Mouse (Mus musculus) Patski (cell line): Measurements from ENCODE around the gene Fbxo24. TPM values are rescaled to one million over a fixed set of nuclear protein-coding genes. Genes with fewer than 3 reads are reported as not detected.
A peak's percentile ranks its signal among the peaks of the same experiment; 100 is the strongest.

ENCODE experiments used
- ATAC-seq: fragments of 100-300 bp; one replicate; pipeline ENCODE4 v1.8.0; 2021
- CTCF ChIA-PET: fragments of 350-600 bp; sonication (Branson Sonifier 250); formaldehyde crosslinking; loops from one replicate; lab custom pipeline; 2022; ENCODE audit warnings: inconsistent platforms; lab: Charles Lee
- POLR2A ChIA-PET: fragments of 350-600 bp; sonication (Branson Sonifier 250); formaldehyde crosslinking; loops from one replicate; lab custom pipeline; 2022; ENCODE audit warnings: antibody characterized with exemption, inconsistent platforms; lab: Charles Lee
- DNase-seq: peaks from one replicate; pipeline ENCODE4 v3.0.0-alpha.2; 2011; ENCODE audit warnings: low read depth, low spot score
- H3K27me3 ChIP-seq: fragments of 371-371 bp; one replicate; pipeline ENCODE4 v1.5.1; 2021
- CTCF ChIP-seq: fragments of 100-300 bp; IDR thresholded peaks from one replicate; pipeline ENCODE4 v1.5.1; 2021
- in situ Hi-C: fragments of 300-500 bp; cut with MboI; formaldehyde crosslinking; loops from 3 replicates; pipeline ENCODE4 v1.11.1; 2018; ENCODE audit warnings: low pct_unique_long_range_greater_than_20kb, mixed read lengths
- polyA plus RNA-seq: library from polyadenylated mRNA; unstranded; gene quantifications from one replicate; pipeline ENCODE4 v1.2.3, GENCODE M21; 2021

Gene Fbxo24
- polyA plus RNA-seq, 1 experiment from 2014 or later: 2.5 TPM

- no peak for TF ChIP-seq CTCF
- in situ Hi-C loops: no loop called here
- CTCF ChIA-PET: interaction anchor here (0.7 to 5.9 kb wide), 2 partner anchors 10 to 100 kb away, joined by 3 to 28 read pairs; no protein-coding TSS in a partner anchor
- POLR2A ChIA-PET: interaction anchor here (0.8 to 1.1 kb wide), 2 partner anchors 104 to 154 kb away, joined by 3 read pairs; no protein-coding TSS in a partner anchor
- DNase-seq (no peak), ATAC-seq (no peak)
- no peaks in the 10 kb centered on the region for H3K27me3 ChIP-seq
Observed at GRCm38 (mm10) chr5:137660064-137660688, 31.4 kb upstream of the Fbxo24 start.

DNA sequence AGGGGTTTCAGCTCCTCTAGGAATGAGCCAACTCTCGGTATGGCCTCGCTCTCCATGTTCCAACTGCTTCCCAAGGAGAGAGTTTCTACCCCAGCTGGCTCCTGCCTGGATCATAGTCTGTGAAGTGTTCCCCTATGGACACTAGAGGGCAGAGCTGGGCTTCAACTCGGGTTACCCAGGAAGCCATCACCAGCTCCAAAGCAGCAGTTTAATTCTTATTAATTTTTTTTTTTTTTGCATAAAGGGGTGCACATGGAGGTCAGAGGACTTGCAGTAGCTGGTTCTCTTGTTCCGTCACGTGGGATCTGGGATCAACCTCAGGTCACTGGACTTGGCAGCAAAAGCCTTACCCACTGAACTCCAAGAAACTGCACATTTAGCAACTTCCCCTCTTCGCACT lies 28.2 kb upstream of the Fbxo24 start:
- TF ChIP-seq CTCF: peak; percentile 95
- ATAC-seq (no peak), DNase-seq (no peak)
- no peaks in the 10 kb centered on the region for H3K27me3 ChIP-seq
- in situ Hi-C loops: no loop called here
- ChIA-PET CTCF (interaction anchor here (0.8 to 5.9 kb wide), 21 partner anchors 9 to 274 kb away, joined by 3 to 28 read pairs (median 4); no protein-coding TSS in a partner anchor), POLR2A (interaction anchor here (0.7 to 1.0 kb wide), 2 partner anchors 122 to 146 kb away, joined by 3 to 4 read pairs; partner anchors contain the start of gene Ppp1r35)

GRCm38 (mm10) chr5:137654746-137655145 lies 25.9 kb upstream of the Fbxo24 start:
- no peak for ATAC-seq

GRCm38 (mm10) chr5:137653366-137653765 lies 24.6 kb upstream of the Fbxo24 start:
- ChIA-PET CTCF (interaction anchor here (1.0 to 3.3 kb wide), 9 partner anchors 17 to 122 kb away, joined by 3 to 17 read pairs (median 3); partner anchors contain the start of genes Agfg2, Fbxo24, Gm20605 and Lrch4), POLR2A (interaction anchor here (0.7 to 1.2 kb wide), 3 partner anchors 18 to 132 kb away, joined by 3 to 4 read pairs (median 3); partner anchors contain the start of gene Agfg2)
- DNase-seq: no peak
- TF ChIP-seq CTCF: no peak
- H3K27me3 ChIP-seq: no peaks in the 10 kb centered on the region
- ATAC-seq: no peak
- in situ Hi-C loops: loop anchor here (5.0 kb wide), 3 partner anchors 51 to 121 kb away; partner anchors contain the start of genes Epo, Gnb2 and Mospd3

More at GRCm38 (mm10) chr5:137654746-137655145, 25.9 kb upstream of the Fbxo24 start:
- POLR2A ChIA-PET: interaction anchor here (1.2 to 1.5 kb wide), 2 partner anchors 30 to 152 kb away, joined by 4 to 6 read pairs; partner anchors contain the start of genes Agfg2 and Pop7
- no peak for DNase-seq
- H3K27me3 ChIP-seq: no peaks in the 10 kb centered on the region
- TF ChIP-seq CTCF: peak; percentile 68
- CTCF ChIA-PET: interaction anchor here (1.2 kb wide), 1 partner anchor 87 kb away, joined by 3 read pairs; the partner anchor contains the start of gene Nyap1
- in situ Hi-C loops: loop anchor here (5.0 kb wide), 3 partner anchors 52 to 122 kb away; partner anchors contain the start of genes Epo, Gnb2 and Mospd3

DNA sequence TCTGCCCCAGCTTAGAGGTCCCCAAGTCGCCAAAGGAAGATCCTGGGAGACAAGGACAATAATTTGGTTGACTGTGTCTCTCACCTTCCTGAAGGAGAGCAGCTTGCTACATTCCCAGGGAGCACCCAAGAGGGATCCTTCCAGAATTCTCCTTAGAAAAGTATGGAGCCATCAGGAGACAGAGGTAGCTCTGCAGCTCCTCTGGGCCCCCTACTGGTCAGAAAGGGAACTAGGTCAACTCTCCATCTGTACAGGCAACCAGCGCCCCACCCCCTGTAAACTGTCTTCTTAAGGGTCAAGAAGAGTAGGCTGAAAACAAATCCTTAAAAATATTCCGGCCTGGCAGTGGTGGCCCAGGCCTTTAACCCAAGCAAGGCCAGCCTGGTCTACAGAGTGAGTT lies 23.7 kb upstream of the Fbxo24 start:
- in situ Hi-C loops: loop anchor here (5.0 kb wide), 3 partner anchors 50 to 120 kb away; partner anchors contain the start of genes Epo, Gnb2 and Mospd3
- ATAC-seq: peak; percentile 48
- ChIA-PET POLR2A (interaction anchor here (0.9 kb wide), 1 partner anchor 17 kb away, joined by 3 read pairs; no protein-coding TSS in a partner anchor), CTCF (interaction anchor here (0.7 to 3.3 kb wide), 15 partner anchors 9 to 108 kb away, joined by 3 to 17 read pairs (median 3); partner anchors contain the start of genes Agfg2, Fbxo24, Gm20605 and Lrch4)
- no peaks in the 10 kb centered on the region for H3K27me3 ChIP-seq
- no peak for TF ChIP-seq CTCF
- no peak for DNase-seq

- H3K27me3 ChIP-seq: no peaks in the 10 kb centered on the region
- POLR2A ChIA-PET: interaction anchor here (0.6 to 1.8 kb wide), 5 partner anchors 14 to 98 kb away, joined by 3 to 8 read pairs (median 3); no protein-coding TSS in a partner anchor
- CTCF ChIA-PET: interaction anchor here (1.1 to 1.7 kb wide), 4 partner anchors 16 to 50 kb away, joined by 3 to 5 read pairs (median 4); partner anchors contain the start of genes Agfg2 and Mospd3
- no peak for TF ChIP-seq CTCF
- in situ Hi-C loops: loop anchor here (5.0 kb wide), 3 partner anchors 48 to 118 kb away; partner anchors contain the start of genes Epo, Gnb2 and Mospd3
- ATAC-seq: no peak
- DNase-seq: no peak
Observed at GRCm38 (mm10) chr5:137649669-137650571, 21.1 kb upstream of the Fbxo24 start.

DNA sequence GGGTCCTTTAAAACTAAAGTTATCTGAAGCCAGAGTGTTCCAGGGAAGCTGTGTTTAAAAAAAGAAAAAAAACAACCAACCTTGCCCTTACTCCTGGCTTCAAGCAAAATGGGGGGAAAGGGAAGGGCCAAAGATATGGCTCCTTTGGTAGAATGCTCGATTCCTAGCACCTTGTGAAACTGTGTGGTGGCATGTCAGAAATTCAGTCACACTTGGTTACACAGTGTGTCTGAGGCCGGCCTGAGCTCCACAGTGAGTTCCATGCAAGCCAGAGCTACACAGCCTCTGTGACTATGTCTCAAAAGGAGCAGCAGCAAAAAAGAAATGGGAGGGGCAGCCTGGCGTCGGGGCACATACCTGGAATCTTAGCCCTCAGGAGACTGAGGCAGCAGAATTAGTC lies 20.4 kb upstream of the Fbxo24 start:
- DNase-seq (no peak), ATAC-seq (peak; percentile 49)

GRCm38 (mm10) chr5:137647827-137648601 lies 19.2 kb upstream of the Fbxo24 start:
- no peaks in the 10 kb centered on the region for H3K27me3 ChIP-seq
- TF ChIP-seq CTCF: no peak
- ATAC-seq: no peak
- POLR2A ChIA-PET: interaction anchor here (0.8 to 1.8 kb wide), 2 partner anchors 12 to 75 kb away, joined by 3 to 8 read pairs; no protein-coding TSS in a partner anchor
- in situ Hi-C loops: no loop called here
- CTCF ChIA-PET: interaction anchor here (0.7 to 1.7 kb wide), 2 partner anchors 36 to 37 kb away, joined by 3 read pairs; partner anchors contain the start of gene Agfg2
- no peak for DNase-seq

More for the DNA sequence above, 20.4 kb upstream of the Fbxo24 start:
- H3K27me3 ChIP-seq: no peaks in the 10 kb centered on the region
- TF ChIP-seq CTCF: no peak
- in situ Hi-C loops: no loop called here
- CTCF ChIA-PET: interaction anchor here (1.1 to 1.7 kb wide), 4 partner anchors 16 to 49 kb away, joined by 3 to 5 read pairs (median 4); partner anchors contain the start of genes Agfg2 and Mospd3
- POLR2A ChIA-PET: interaction anchor here (0.6 to 1.8 kb wide), 3 partner anchors 13 to 40 kb away, joined by 3 to 8 read pairs (median 3); no protein-coding TSS in a partner anchor
